Mouse (Mus musculus) 416B (cell line): Measurements from ENCODE around the gene Hist1h2af.
"Not testable (repeated sequence)": the region's sequence is repeated elsewhere in the genome, so short reads cannot be mapped to it uniquely, and the experiment has no call there.

Experiments
- DNase-seq: peaks from one replicate; pipeline ENCODE4 v3.0.0; 2011; ENCODE audit warnings: low read depth

The Hist1h2af gene

DNA sequence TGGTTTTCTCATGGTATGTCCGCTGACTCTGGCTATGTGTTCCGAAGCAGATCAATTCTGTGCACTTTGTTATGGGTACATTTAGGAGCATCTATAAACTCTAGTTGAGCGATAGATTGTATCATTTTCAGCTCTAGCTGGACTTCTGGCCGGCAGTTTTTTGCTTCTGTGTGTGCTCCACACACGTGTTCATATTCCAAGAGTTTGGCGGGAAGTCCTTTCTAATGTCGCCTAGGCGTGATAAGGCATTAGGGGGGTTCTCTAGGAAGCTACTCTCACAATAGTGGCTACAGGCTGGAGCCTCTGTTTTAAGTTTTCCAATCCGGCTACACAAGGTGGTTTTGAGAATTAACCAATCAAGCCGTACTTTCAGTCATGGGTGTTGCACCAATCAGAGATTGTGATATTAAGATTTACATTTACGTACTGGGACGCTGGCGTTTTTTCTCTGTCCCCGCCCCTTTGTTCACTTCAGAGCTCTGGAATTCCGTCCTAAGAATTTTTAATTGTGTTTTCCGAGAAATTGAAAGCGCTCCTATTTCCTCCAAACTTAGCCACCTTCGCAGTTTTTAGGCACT lies 22.2 kb downstream of the Hist1h2af start:
- DNase-seq: peak; percentile 100

DNA sequence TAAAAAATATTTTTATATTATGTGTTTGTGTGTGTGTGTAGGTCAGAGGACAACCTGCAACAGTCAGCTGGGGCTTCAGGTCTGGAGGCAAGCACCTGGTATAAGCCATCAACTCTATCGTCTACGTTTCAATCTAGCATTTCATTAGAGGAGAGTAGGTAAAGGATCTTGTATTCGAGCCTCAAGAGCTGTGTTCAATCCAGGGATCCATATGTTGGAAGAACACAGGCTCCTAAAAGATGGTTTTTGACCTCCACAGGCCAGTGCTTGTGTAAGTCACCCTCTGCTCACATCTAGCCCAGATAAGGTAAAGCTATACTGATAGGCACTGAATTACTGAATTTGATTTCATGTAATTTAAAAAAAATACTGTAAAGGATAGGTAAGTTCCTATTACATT lies 23.2 kb downstream of the Hist1h2af start:
- DNase-seq: peak; percentile 63

DNA sequence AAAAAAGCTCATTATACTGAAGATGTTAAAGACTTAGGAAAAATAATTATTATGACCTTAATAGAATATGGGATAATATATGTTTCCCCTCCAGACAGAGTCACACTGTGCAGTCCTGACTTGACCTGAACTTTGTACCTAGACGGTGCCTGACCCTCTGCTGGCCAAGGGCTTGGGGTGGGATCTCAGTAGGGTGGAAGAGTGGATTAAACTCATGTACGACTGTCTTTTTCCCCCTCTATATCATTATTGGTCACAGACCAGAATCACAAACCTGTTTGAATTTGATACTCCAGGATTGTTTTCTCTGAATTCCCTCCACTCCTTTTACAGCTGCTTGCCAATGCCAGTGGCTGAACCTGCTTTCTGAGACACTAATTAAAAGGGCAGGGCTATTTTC lies 27.0 kb downstream of the Hist1h2af start:
- DNase-seq: peak; percentile 69

DNA sequence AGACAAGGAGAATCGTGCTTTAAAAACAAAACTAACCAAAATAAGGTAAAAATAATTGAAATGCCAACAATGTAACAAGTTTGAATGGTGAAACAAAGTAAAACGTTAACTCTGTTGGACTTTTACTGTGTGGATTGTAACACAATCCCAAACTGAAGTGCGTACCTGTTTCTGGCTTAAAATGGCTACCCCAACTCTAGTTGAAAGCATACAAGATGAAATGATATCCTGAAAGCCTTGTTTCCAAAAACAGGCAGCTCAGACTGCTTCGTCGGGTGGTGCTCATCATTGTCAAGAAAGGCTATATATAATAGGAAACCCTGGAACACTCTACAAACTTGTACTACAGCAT lies 27.8 kb downstream of the Hist1h2af start:
- DNase-seq: not testable (repeated sequence)

DNA sequence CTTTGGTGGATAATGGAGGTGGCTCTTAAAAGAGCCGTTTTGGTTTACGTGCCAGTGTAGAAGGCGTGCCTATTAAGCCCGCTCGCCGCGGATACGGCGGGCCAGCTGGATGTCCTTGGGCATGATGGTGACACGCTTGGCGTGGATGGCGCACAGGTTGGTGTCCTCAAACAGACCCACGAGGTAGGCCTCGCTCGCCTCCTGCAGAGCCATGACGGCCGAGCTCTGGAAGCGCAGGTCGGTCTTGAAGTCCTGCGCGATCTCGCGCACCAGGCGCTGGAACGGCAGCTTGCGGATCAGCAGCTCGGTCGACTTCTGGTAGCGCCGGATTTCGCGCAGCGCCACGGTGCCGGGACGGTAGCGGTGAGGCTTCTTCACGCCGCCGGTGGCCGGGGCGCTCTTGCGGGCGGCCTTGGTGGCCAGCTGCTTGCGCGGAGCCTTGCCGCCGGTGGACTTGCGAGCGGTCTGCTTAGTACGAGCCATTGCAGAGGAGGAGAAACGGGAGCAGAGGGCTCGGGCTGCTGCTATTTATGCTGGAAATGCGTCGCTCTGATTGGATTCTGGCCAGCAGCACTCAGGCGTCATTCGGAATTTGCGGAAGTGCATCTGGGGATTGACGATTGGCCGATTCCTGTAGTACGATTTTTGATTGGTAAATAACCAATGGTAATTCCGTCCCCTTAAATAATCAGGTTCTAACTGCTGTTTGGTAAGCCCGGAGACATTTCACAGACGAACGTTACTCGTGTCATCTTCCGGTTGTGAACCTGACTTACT lies 28.4 kb downstream of the Hist1h2af start, which contains the start of gene Hist1h3e:
Gene Hist1h3e, minus strand, starts transcription at position 487 of the 777 bp plus-strand sequence.
- DNase-seq: peak; percentile 100

DNA sequence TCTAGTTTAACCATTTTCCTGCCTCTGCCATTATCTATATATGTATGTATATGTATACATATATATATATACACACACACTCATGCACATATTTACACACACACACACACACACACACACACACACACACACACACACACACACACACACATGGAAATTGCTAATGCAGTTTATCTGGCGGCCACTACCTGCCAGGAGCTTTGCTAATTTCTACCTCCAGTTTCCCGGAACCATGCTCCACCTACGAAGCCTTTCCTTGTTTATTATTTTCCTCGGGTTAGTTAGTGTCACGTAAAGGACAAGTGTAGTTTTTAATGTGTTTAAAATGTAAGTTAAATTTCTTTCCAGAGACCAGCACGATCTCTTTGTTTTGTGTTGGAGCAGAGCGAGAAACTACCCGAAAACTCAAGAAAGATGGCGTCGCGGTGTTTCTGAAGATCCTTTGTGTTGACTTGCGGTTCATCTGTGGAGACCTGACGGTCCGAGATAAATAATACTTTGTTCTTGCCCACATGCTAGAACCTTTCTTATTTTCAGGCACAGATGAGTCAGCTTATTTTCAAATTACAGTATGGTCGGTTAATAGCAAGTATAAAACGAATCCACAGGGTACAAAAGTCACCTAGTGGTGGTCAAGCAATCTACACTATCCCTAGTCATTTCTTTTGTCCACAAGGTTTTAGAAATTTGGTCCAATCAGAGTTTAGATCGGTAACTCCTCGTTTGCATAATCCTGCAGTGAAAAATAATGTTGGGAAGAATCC lies 29.2 kb downstream of the Hist1h2af start:
- peak; percentile 98 for DNase-seq

DNA sequence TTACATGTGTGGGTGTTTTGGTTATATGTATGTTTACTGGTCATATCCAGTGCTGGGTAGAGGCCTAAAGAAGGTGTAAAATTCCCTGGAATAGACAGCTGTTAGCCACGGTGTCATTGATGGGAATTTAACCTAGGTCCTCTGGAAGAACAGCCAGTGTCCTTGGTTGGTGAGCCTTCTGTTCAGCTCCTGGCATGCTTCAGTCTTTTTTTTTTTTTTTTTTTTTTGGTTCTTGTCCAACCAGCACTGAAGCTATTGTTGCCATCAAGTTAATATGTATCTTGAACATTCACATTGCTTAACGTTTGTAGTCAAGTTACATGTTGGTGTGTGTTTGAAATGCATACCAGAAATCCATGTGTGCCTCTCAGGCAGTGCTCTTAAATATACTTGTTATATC lies 30.8 kb downstream of the Hist1h2af start:
- no peak for DNase-seq

DNA sequence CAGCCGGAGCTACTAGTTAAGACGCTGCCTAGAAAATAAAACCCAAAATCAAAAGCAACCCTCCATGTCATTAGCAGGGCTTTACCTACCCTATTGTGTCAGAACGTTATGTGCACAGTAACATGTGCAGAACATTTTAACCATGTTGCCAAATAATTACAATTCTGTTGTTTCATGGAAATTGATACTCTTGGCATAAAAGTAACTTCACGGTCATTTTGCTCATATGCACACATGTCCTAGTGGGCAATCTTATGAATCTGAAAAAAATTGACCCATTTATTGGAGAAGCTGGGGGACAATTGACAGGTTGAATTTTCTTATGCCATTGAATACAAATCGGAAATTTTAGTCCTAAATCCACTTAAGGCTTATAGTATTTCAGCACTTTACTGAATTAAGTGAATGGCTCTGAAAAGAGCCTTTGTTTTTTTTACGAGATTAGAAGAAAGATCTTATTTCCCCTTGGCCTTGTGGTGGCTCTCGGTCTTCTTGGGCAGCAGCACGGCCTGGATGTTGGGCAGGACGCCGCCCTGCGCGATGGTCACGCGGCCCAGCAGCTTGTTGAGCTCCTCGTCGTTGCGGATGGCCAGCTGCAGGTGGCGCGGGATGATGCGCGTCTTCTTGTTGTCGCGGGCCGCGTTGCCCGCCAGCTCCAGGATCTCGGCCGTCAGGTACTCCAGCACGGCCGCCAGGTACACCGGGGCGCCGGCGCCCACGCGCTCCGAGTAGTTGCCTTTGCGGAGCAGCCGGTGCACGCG lies 36.7 kb downstream of the Hist1h2af start:
- DNase-seq: peak; percentile 91

DNA sequence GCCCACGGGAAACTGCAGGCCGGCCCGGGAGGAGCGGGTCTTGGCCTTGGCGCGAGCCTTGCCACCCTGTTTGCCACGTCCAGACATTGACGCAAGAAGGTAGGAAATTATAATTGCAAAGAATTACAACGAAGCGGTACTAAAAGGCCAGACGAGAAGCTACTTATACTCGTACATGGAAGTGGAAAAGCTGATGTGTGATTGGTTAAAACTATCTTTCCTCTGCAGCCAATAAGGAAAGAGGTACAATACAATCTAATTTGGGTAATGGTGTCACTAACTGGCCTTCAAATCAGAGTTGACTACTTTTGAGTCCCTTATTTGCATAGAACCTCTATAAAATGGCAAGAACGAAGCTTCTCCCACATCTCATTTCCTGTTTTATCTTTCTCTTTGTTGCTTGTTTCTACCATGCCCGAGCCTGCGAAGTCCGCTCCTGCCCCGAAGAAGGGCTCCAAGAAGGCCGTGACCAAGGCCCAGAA lies 37.4 kb downstream of the Hist1h2af start, which contains the start of the genes Hist1h2ae and Hist1h2bg:
Gene Hist1h2ae, minus strand, starts transcription at position 199 of the 482 bp plus-strand sequence.
Gene Hist1h2bg, plus strand, starts transcription at position 375 of the 482 bp plus-strand sequence.
- peak; percentile 100 for DNase-seq

DNA sequence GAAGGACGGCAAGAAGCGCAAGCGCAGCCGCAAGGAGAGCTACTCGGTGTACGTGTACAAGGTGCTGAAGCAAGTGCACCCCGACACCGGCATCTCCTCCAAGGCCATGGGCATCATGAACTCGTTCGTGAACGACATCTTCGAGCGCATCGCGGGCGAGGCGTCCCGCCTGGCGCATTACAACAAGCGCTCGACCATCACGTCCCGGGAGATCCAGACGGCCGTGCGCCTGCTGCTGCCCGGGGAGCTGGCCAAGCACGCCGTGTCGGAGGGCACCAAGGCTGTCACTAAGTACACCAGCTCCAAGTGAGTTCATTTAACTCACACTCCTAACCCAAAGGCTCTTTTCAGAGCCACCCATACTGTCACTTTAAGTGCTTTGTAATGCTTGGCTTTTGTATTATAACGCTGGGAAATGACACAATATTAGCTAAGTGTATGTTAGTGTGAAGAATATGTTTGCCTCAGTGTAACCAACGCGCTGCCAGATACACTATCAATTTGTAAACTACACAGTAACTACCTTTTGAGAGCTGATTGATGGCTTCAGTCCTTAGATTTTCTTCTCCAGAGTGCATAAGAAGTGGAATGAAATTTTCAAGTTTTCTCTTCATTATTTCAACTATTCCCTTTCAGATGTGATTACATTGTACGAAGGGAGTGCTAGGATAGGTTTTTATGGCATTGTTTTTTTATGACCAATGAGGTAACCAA lies 38.0 kb downstream of the Hist1h2af start:
- DNase-seq: peak; percentile 94

DNA sequence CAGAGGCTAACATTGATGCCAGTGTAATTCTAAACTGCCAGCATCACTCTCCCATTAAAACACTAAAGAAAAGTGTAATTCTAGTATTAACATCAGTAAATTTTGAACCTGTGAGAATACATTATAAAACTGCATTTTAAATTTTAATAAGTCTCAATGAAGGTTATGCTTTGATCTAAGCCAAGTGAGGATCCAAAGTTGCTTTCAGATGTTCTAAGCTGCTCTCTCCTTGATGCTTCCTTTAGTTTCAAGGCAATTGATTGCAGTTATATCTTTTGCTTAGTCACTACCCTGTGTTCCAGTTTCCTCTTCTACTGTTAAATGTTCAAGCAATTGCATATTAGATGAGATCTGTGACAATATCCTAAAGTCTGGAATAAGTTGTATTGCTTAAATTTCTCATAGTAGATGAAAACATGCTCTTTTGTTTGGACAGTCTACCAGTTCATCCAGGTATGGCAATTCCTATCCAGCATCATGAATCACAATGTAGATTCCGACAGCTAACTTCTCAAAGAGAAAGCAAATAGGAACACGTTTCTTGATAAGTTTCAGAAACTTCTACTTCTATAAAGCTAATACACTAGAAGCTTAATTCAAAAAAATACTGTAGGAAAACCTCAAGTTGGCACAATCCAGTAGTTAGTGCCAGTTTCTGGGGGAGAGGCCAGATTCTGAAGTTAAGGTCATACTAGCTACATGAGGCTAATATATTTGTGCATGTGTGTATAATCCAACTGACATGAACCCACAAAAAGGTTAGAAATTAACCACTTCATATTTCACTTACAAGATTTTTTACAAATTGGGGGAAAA lies 38.7 kb downstream of the Hist1h2af start:
- DNase-seq: peak; percentile 92

DNA sequence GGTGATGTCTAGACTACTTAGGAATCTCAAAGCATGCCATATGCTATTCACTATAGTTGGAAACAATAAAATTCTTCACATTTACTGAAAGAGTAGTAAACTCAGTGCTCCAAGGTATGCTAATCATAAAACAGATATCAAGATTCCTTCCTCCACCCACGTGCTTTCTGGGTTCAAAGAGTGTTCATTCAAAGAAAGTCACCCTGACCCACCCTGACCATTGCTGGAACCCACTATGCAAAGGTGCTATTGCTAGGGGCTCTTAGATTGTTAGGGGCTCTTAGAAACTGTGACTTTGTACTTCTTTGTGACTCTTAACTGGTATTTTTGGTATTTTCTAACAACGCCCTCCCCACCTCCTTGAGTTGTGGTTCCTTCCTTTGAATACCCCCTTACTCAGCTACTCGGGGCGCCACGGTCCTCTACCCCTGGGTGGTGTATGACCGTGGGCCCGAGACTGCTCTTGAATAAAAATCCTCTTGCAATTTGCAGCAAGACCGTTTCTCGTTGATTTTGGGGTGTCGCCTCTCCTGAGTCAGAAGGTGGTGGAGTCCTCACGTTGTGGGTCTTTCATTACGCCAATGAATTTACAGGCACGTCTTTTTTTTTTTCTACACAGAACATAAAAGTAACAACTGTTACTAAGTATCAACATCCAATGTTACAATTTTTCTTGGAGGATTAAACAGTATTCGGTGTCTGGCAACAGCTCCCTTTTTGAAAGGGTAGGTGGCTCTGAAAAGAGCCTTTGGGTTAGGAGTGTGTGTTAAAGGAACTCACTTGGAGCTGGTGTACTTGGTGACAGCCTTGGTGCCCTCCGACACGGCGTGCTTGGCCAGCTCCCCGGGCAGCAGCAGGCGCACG lies 39.6 kb downstream of the Hist1h2af start:
- DNase-seq: peak; percentile 87

DNA sequence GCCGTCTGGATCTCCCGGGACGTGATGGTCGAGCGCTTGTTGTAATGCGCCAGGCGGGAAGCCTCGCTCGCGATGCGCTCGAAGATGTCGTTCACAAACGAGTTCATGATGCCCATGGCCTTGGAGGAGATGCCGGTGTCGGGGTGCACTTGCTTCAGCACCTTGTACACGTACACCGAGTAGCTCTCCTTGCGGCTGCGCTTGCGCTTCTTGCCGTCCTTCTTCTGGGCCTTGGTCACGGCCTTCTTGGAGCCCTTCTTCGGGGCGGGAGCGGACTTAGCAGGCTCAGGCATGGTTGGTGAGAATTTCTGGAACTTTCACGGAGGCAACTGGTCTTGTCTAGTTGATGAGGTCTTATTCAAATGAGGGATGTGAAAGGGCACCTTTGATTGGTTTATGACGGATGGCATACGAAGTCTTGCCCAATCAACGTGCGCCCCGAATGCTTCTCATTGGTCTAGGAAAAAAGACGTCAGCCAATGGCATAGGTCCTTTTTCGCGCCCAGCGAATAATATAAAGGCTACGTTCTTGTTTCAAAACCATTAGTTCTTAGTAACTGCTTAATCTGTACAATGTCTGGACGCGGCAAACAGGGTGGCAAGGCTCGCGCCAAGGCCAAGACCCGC lies 40.3 kb downstream of the Hist1h2af start, which contains the start of the genes Hist1h2bf and Hist1h2ad:
Gene Hist1h2bf, minus strand, starts transcription at position 299 of the 627 bp plus-strand sequence.
Gene Hist1h2ad, plus strand, starts transcription at position 484 of the 627 bp plus-strand sequence.
- peak; percentile 100 for DNase-seq

DNA sequence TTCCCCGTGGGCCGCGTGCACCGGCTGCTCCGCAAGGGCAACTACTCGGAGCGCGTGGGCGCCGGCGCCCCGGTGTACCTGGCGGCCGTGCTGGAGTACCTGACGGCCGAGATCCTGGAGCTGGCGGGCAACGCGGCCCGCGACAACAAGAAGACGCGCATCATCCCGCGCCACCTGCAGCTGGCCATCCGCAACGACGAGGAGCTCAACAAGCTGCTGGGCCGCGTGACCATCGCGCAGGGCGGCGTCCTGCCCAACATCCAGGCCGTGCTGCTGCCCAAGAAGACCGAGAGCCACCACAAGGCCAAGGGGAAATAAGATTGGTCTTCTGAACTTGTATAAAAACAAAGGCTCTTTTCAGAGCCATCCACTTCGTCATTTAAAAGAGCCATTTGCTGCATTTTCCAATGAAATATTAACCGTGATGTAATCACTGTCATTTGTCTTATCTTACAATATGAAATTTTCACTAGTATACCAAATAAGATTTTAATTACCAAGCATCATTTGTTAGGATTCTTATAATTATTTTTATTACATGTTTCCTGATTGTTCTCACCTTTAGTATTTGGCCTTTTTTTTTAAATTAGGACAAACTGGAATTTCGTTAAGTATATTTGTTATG lies 41.0 kb downstream of the Hist1h2af start:
- peak; percentile 91 for DNase-seq

DNA sequence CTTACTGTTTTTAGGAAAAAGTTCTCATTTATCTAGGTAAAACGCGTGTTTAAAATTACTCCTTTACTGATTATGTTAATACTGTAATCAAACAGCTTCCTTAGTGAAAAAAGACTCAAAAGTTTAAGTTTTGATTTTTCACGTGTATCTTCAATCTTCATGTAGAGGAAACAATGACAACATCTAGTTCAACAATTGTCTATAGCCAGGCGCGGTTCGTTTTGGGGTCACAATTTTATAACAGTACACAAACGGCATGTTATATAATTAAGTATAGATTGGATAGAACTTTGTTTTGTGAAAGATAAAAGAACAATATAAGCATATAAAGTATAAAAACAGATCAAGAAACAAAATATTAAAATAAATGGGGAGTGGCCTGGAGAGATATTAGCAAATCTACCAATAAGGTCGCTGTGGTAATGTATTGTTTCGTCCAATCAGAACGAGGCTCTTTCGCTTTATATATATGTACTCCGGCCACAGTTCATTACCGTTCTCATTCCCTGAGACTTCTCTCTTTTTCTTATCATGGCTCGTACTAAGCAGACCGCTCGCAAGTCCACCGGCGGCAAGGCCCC lies 41.7 kb downstream of the Hist1h2af start, which contains the start of gene Hist1h3d:
Gene Hist1h3d, plus strand, starts transcription at position 493 of the 581 bp plus-strand sequence.
- peak; percentile 99 for DNase-seq

DNA sequence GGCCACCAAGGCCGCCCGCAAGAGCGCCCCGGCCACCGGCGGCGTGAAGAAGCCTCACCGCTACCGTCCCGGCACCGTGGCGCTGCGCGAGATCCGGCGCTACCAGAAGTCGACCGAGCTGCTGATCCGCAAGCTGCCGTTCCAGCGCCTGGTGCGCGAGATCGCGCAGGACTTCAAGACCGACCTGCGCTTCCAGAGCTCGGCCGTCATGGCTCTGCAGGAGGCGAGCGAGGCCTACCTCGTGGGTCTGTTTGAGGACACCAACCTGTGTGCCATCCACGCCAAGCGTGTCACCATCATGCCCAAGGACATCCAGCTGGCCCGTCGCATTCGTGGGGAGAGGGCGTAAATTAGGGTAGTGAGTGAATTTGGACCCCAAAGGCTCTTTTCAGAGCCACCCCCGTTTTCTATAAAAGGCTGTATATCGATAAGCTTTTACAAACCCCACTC lies 42.2 kb downstream of the Hist1h2af start:
- peak; percentile 84 for DNase-seq

DNA sequence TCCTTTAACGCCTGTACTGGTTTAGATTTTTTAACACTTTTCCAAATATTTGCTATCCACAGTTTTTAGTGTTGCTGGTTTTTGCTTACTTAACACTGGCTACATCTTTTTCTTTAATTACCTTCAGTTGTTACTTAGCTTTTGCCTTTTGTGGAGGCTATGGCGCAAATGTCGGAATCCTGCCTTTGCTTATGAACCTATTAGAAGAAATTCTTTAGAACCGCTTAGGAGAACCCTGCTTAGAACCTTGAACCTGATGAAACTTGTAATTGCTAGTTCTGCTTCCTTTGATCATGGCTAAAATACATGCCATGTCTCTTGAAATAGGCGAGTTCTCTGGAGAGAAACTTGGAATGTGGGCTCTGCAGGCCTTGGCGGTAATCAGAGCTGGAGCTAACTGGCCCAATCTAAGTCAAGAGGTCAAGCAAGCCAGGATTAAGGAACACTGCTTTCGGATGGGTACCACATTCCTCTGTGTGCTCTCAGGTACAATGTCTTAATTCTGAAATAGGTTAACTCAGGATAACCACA lies 42.7 kb downstream of the Hist1h2af start:
- peak; percentile 89 for DNase-seq
